Mouse (Mus musculus) midbrain, embryonic 15.5 days (tissue): Measurements from ENCODE around the gene Dhrs9. TPM values are rescaled to one million over a fixed set of nuclear protein-coding genes. Genes with fewer than 3 reads are reported as not detected.
"Not testable (repeated sequence)": the region's sequence is repeated elsewhere in the genome, so short reads cannot be mapped to it uniquely, and the experiment has no call there.

Experiments
- ATAC-seq: fragments of 200-750 bp; cut with Nextera tagmentation; replicated peaks from 2 replicates; pipeline ENCODE4 v1.8.0; 2017; ENCODE audit warnings: moderate TSS enrichment
- H3K27ac ChIP-seq: fragments of 300-500 bp; sonication (generic); 2 replicates; pipeline ENCODE4 v1.5.1; 2015; ENCODE audit warnings: mild to moderate bottlenecking, inconsistent platforms
- H3K27me3 ChIP-seq: fragments of 300-500 bp; sonication (generic); replicated peaks from 2 replicates; pipeline ENCODE4 v1.6.1; 2015; ENCODE audit warnings: inconsistent platforms
- H3K36me3 ChIP-seq: fragments of 300-500 bp; sonication (generic); replicated peaks from 2 replicates; pipeline ENCODE4 v1.6.1; 2015; ENCODE audit warnings: inconsistent platforms
- H3K4me1 ChIP-seq: fragments of 300-500 bp; sonication (generic); 2 replicates; pipeline ENCODE4 v1.6.1; 2015; ENCODE audit warnings: inconsistent platforms
- H3K4me2 ChIP-seq: fragments of 300-500 bp; sonication (generic); 2 replicates; pipeline ENCODE4 v1.6.1; 2015; ENCODE audit warnings: inconsistent platforms, mild to moderate bottlenecking, moderate library complexity
- H3K4me3 ChIP-seq: fragments of 300-500 bp; sonication (generic); 2 replicates; pipeline ENCODE4 v1.5.1; 2015; ENCODE audit warnings: mild to moderate bottlenecking, inconsistent platforms
- H3K9ac ChIP-seq: fragments of 300-500 bp; sonication (generic); 2 replicates; pipeline ENCODE4 v1.6.1; 2015; ENCODE audit warnings: mild to moderate bottlenecking, inconsistent platforms
- H3K9me3 ChIP-seq: fragments of 300-500 bp; sonication (generic); 2 replicates; pipeline ENCODE4 v1.6.1; 2016; ENCODE audit warnings: inconsistent platforms
- WGBS: fragments of 180-500 bp; shearing (Covaris S2); methylation state at CpG from one replicate; pipeline ENCODE4 v1.1.7; 2015; ENCODE audit warnings: mixed read lengths; 5-methylcytosine and 5-hydroxymethylcytosine counted together
- polyA plus RNA-seq: library from polyadenylated mRNA; unstranded; fragments of >200 nt; fragmentation: Nextera tagmentation; extraction: Ambion mirVana; gene quantifications from 2 replicates; pipeline ENCODE4 v1.2.1, GENCODE M21; 2015

Dhrs9 gene
- polyA plus RNA-seq, result not detected in 2 replicates

DNA sequence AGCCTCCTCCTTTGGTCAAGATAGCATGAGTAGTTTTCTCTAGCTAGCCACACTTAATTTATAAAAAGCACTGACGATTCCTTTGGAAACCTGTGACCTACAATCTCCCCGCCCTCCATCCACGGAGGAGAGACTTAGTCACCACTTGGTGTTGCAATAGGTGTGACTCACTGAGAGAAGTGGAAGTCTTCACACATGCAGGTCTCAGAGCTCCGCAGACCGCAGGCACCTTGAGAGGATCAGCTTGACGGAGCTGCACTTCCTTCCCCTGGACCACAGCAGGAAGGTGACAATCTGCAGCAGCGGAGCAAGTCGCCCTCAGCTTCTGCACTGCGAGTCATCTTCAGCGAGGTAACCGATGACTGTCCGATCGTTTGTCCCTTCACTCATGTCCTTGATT lies at the start of gene Dhrs9:
Gene Dhrs9 (plus strand): TSS at position 165 of the 400 bp plus-strand sequence.
- no peaks in the 10 kb centered on the region for H3K4me1 ChIP-seq
- no peaks in the 10 kb centered on the region for H3K9me3 ChIP-seq
- H3K27ac ChIP-seq, result no peak within 1 kb of the TSS
- H3K4me2 ChIP-seq, result no peak within 1 kb of the TSS
- no peak for ATAC-seq
- H3K27me3 ChIP-seq, result no peaks in the 10 kb centered on the region
- no peaks in the 10 kb centered on the region for H3K36me3 ChIP-seq
- no peak within 1 kb of the TSS for H3K4me3 ChIP-seq
- WGBS, result 85% methylated on average over 13 of the region's 13 CpGs
- no peak within 1 kb of the TSS for H3K9ac ChIP-seq

DNA sequence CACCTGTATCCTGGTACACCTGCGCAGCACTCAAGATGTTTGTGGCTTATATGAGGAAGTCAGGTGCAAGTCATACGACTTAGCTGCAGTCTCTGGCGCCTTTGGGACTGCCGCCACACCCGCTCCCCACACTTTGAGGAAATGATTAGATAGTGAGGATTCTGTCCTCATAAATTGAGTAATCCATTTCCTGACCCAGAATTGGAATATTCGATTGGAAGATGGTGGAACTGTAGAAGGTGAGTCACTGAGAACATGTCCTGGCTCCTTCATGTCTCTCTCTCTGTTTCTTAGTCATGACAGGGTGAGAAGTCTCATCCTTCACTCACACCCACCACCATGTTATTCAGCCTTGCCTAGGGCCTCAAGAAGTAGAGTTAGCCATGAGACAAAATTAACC lies 48.7 kb upstream of the Dhrs9 start:
- ATAC-seq, result not testable (repeated sequence)

DNA sequence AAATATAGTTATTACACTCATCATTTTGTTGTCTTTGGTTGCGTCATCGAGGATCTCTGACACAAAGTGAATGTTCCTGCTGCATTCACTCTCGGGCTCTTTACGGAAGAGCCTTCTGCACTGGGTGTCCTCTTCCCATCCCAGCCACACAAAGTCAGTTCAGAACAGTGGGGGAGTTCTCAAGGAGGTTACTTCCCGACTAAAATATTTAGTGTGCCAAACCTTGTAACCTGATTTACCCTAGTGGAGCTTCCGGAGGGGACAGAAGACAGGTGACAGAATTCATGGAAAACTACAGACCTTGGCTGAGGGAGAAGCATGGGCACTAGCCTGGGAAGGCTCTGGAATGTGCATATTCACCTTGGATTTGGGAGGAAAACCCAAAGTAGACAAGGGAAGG lies 38.7 kb upstream of the Dhrs9 start:
- Histone ChIP-seq H3K27ac (no peak overlapping the region), H3K27me3 (no peaks in the 10 kb centered on the region), H3K4me2 (no peak overlapping the region), H3K4me1 (no peaks in the 10 kb centered on the region), H3K4me3 (no peak overlapping the region), H3K36me3 (no peaks in the 10 kb centered on the region), H3K9me3 (no peaks in the 10 kb centered on the region), H3K9ac (no peak overlapping the region)
- WGBS, result 92% methylated on average over 6 of the region's 6 CpGs
- ATAC-seq, result no peak

More for the DNA sequence above, 48.7 kb upstream of the Dhrs9 start:
- not testable (repeated sequence) for H3K9ac ChIP-seq, H3K9me3 ChIP-seq, H3K27me3 ChIP-seq, H3K4me1 ChIP-seq, H3K36me3 ChIP-seq, H3K4me2 ChIP-seq, H3K27ac ChIP-seq, H3K4me3 ChIP-seq
- 92% methylated on average over 6 of the region's 6 CpGs for whole genome bisulfite sequencing

DNA sequence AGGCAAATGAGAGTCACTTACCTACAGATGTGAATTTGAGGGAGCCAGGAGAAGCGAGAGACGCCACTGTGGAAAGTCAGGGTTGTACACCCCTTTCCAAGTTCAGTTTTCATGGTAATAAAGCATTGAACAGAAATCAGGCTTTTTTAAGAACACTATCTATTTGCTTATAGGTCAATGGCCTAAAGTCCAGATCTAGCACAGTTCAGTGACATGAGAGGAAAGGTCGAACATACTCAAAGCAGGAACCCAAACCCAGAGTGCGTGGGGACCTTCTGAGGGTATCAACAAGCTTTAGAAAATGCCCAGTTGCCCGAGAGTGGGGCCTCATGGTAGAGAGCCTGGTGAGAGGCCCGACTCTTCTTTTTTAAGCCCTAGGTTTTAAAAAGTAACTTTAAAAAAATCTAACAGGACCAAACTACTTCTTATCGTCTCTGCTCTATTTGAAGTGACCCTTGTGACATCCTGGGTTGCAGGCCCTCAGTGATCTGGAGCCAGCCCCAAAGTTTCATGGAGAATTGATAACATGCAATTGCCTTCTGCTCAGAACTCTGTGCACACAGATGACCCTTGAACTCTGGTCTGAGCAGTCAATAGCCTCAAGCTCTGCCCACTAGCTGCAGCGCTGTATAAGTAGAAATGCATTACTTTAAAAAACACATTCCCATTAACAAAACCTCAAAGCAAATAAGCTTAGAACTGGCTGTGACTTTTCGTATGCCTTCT lies 37.6 kb upstream of the Dhrs9 start, which contains the start of gene Abcb11:
Gene Abcb11 (minus strand): TSS at position 121 of the 726 bp plus-strand sequence.
- Histone ChIP-seq H3K9ac (no peak within 1 kb of the TSS), H3K36me3 (no peaks in the 10 kb centered on the region), H3K4me1 (no peaks in the 10 kb centered on the region), H3K27me3 (no peaks in the 10 kb centered on the region), H3K27ac (no peak within 1 kb of the TSS), H3K9me3 (no peaks in the 10 kb centered on the region), H3K4me2 (no peak within 1 kb of the TSS), H3K4me3 (no peak within 1 kb of the TSS)
- ATAC-seq, result no peak
- WGBS, result 91% methylated on average over 9 of the region's 9 CpGs

DNA sequence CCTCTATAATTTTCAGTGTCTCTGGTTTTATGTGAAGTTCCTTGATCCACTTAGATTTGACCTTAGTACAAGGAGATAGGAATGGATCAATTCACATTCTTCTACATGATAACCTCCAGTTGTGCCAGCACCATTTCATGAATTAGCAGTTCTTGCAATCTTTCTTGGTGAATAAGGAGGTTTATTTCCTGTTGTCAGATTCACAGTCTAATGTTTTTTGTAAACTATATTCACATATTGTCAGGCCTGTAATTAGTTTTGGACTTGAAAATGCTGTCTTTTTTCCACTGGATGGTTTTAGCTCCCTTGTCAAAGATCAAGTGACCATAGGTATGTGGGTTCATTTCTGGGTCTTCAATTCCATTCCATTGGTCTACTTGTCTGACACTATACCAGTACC lies 24.8 kb upstream of the Dhrs9 start:
- H3K36me3 ChIP-seq, H3K27me3 ChIP-seq, H3K27ac ChIP-seq, H3K4me2 ChIP-seq, H3K9me3 ChIP-seq, H3K4me3 ChIP-seq, H3K4me1 ChIP-seq, H3K9ac ChIP-seq: not testable (repeated sequence)
- peak; percentile 100 for ATAC-seq

DNA sequence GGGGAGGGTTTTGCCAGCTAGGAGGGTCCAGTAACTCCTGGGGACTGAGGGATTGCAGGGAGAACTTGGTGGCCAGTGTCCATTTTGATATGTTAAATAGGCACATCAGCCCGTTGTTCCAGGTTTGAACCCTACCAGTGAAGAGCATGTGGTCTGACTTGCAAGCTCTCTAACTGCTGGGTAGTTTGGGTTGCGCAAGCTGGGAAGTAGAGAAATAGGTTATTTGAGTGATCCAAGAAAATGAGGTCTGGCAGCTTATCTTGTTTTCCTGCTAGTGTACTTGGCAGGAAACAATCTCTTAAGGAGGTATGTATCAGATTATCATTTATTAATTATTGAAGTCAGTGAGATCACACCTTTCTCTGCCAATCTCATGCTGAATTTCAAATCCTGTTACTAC lies 15.4 kb upstream of the Dhrs9 start:
- no peak overlapping the region for H3K27ac ChIP-seq
- no peak overlapping the region for H3K9ac ChIP-seq
- no peak for ATAC-seq
- H3K4me1 ChIP-seq, result no peaks in the 10 kb centered on the region
- no peak overlapping the region for H3K4me2 ChIP-seq
- 89% methylated on average over 2 of the region's 2 CpGs for WGBS
- no peak overlapping the region for H3K4me3 ChIP-seq
- H3K36me3 ChIP-seq, result no peaks in the 10 kb centered on the region
- H3K27me3 ChIP-seq, result no peaks in the 10 kb centered on the region
- no peaks in the 10 kb centered on the region for H3K9me3 ChIP-seq

DNA sequence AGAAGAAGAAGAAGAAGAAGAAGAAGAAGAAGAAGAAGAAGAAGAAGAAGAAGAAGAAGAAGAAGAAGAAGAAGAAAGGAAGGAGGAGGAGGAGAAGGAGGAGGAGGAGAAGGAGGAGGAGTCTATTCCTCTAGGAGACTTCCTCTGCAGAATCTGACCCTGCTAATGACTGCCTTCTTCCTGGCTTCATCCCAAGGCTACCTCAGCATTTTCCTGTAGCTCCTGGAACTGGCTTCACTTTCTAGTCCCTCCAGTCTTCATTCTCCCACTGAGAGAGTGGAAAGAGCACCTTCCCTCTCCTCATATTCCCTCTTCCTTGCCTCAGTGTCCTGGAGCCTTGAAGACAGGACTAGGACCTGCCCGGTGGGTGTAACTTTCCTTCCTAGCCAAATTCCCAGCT lies 15.0 kb upstream of the Dhrs9 start:
- Histone ChIP-seq H3K36me3 (no peaks in the 10 kb centered on the region), H3K4me3 (no peak overlapping the region), H3K4me1 (no peaks in the 10 kb centered on the region), H3K9me3 (no peaks in the 10 kb centered on the region), H3K27ac (no peak overlapping the region), H3K27me3 (no peaks in the 10 kb centered on the region), H3K9ac (no peak overlapping the region), H3K4me2 (no peak overlapping the region)
- 96% methylated on average over 1 of the region's 1 CpGs for WGBS
- no peak for ATAC-seq

DNA sequence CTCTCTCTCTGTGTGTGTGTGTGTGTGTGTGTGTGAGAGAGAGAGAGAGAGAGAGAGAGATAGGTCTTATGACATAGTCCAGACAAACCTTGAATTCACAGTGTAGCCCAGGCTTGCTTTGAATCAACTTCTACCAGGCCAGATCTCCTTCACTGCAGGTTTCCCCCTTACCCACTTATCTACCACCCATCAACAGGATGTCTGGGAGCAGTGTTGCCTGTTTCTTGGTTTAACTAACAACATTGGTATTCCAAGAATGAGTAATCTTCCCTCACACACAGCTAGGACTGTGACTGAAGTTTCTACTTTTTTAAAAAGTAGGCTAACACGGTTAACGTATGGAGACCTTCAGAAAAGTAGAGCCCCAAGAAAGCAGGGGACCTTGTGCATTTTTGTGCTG lies 3.5 kb upstream of the Dhrs9 start:
- 91% methylated on average over 2 of the region's 2 CpGs for WGBS
- no peak for ATAC-seq
- Histone ChIP-seq H3K9me3 (no peaks in the 10 kb centered on the region), H3K4me3 (no peak overlapping the region), H3K4me1 (no peaks in the 10 kb centered on the region), H3K27ac (no peak overlapping the region), H3K9ac (no peak overlapping the region), H3K27me3 (no peaks in the 10 kb centered on the region), H3K36me3 (no peaks in the 10 kb centered on the region), H3K4me2 (no peak overlapping the region)

DNA sequence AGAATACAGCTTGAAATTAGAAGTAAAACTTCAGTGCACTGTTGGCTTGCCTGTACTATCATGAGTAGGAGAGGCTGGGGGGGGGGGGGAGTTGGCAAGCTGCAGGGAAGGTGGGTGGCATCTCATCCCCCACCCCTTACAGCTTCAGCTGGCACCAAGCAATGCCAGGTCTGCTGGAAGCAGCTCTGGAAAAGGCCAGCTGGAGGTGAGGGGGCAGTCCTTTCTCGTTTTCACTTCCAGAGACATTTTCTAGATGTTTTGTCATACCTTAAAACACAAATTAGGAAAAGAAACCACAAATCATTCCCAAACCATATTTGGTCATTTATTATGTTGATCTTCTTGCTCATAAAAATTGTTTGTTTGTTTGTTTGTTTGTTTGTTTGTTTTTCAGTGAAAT lies 444 bp upstream of the Dhrs9 start:
- no peak overlapping the region for H3K4me2 ChIP-seq
- ATAC-seq, result no peak
- no peaks in the 10 kb centered on the region for H3K27me3 ChIP-seq
- H3K9ac ChIP-seq, result no peak overlapping the region
- no peaks in the 10 kb centered on the region for H3K36me3 ChIP-seq
- H3K9me3 ChIP-seq, result no peaks in the 10 kb centered on the region
- H3K27ac ChIP-seq, result no peak overlapping the region
- WGBS, result 86% methylated on average over 1 of the region's 1 CpGs
- no peak overlapping the region for H3K4me3 ChIP-seq
- no peaks in the 10 kb centered on the region for H3K4me1 ChIP-seq

DNA sequence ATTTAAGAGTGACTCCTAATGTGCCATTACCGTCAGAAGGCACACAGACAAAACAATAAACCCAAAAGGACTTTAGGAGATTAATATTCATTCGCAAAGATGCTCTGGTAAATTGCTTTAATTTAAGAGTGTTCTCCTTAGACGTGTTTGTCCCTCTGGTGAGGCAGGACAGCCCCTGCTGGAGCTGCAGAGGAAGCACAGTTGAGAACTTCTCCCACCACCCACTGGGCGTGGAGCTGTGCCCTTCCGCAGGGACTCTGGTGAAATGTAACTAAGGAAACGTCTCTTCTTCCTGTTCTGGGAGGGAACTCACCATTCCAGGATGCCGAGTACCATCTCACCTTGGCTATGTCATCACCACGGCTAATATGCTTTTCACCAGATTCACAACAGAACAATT lies 1.5 kb downstream of the Dhrs9 start:
- no peak overlapping the region for H3K9ac ChIP-seq
- WGBS, result 55% methylated on average over 8 of the region's 8 CpGs
- ATAC-seq, result no peak

DNA sequence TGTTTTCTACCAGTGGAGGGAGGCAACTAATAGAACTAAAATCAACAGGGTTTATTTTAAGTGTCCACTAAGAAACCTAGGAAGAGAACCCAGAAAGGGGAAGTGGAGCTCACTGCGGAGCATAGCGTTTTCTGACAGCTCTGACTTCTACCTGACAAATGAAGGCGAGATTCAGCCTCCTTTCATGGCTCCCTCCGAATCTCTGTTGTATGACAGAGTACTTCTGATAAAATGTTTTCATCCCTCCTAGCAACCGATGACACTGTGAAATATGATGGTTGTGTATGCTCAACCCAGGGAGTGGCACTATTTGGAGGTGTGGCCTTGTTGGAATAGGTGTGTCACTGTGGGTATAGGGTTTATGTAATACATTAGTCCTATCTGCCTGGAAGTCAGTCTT lies 2.6 kb downstream of the Dhrs9 start:
- Histone ChIP-seq H3K27ac (no peak overlapping the region), H3K4me3 (no peak overlapping the region), H3K4me2 (no peak overlapping the region), H3K9ac (no peak overlapping the region), H3K9me3 (no peaks in the 10 kb centered on the region), H3K4me1 (no peaks in the 10 kb centered on the region), H3K36me3 (no peaks in the 10 kb centered on the region), H3K27me3 (no peaks in the 10 kb centered on the region)
- 93% methylated on average over 5 of the region's 5 CpGs for WGBS
- ATAC-seq, result no peak

More for the DNA sequence above, 1.5 kb downstream of the Dhrs9 start:
- H3K4me2 ChIP-seq, result no peak overlapping the region
- no peaks in the 10 kb centered on the region for H3K27me3 ChIP-seq
- no peaks in the 10 kb centered on the region for H3K9me3 ChIP-seq
- H3K36me3 ChIP-seq, result no peaks in the 10 kb centered on the region
- no peak overlapping the region for H3K27ac ChIP-seq
- no peaks in the 10 kb centered on the region for H3K4me1 ChIP-seq
- H3K4me3 ChIP-seq, result no peak overlapping the region

DNA sequence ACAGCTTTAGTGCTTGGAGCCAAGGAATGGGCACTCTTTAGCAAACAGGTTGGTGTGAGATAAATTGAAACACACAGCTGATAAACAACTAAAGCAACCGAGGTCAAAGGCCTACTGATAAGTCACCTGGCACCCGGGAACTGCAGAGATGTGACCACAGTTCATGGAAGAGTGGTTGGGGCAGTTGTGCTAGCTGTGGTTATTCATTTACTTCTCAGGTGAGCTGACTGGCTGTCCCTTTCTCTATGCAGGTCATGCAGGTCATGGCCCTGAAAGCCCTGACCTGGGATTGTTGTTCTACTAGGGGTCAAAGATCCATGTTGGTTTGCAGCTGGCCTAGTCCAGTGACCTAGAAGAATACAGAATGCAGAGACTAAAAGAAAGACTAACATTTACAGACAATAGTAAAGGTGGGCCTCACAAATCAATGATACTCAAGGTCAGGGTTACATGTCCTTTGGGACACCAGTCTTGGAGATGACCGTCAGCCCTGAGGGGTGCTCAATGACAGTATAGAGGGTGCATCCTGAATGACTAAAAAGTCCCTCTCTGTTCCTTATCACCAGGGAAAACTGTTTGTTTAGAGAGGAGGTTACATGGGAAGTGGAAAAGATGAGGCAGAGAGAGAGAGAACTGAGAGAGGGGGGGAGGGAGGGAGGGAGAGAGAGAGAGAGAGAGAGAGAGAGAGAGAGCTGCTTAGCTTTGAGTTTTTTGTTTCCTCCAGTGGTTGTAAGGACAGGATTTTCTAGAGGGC lies 6.0 kb downstream of the Dhrs9 start:
- H3K27me3 ChIP-seq, result no peaks in the 10 kb centered on the region
- no peak overlapping the region for H3K9ac ChIP-seq
- H3K4me1 ChIP-seq, result no peaks in the 10 kb centered on the region
- no peak overlapping the region for H3K4me2 ChIP-seq
- no peaks in the 10 kb centered on the region for H3K9me3 ChIP-seq
- WGBS, result 87% methylated on average over 3 of the region's 3 CpGs
- no peak overlapping the region for H3K27ac ChIP-seq
- H3K36me3 ChIP-seq, result no peaks in the 10 kb centered on the region
- H3K4me3 ChIP-seq, result no peak overlapping the region
- ATAC-seq, result no peak

DNA sequence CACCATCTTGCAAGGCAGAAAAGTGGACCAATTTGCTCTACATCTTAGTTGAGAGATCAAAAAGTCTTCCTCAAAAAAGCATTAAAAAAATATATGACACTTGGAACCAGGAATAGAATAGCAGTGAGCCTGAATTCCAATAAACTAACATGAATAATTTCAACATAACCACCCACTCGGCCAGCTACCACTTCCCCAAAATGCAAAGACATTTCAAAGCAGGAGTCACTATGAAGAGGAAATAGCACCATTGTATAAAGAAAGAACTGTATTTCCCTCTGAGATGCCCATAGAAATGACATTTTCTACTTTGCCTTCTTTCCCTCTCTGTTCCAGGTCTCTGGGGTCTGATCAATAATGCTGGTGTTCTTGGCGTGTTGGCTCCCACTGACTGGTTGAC lies 13.7 kb downstream of the Dhrs9 start:
- no peaks in the 10 kb centered on the region for H3K9me3 ChIP-seq
- no peak overlapping the region for H3K4me2 ChIP-seq
- H3K9ac ChIP-seq, result no peak overlapping the region
- H3K4me1 ChIP-seq, result no peaks in the 10 kb centered on the region
- H3K27me3 ChIP-seq, result no peaks in the 10 kb centered on the region
- no peak overlapping the region for H3K4me3 ChIP-seq
- ATAC-seq, result no peak
- no peaks in the 10 kb centered on the region for H3K36me3 ChIP-seq
- WGBS, result 94% methylated on average over 2 of the region's 2 CpGs
- H3K27ac ChIP-seq, result no peak overlapping the region
